Mouse (Mus musculus): ENCODE measurements at regions not wholly inside any gene's neighbourhood (a gene's known extent, or its start where the extent isn't known, plus 50 kb on each side); places are given as distances from the start of the nearest gene placed in this dataset.

DNA sequence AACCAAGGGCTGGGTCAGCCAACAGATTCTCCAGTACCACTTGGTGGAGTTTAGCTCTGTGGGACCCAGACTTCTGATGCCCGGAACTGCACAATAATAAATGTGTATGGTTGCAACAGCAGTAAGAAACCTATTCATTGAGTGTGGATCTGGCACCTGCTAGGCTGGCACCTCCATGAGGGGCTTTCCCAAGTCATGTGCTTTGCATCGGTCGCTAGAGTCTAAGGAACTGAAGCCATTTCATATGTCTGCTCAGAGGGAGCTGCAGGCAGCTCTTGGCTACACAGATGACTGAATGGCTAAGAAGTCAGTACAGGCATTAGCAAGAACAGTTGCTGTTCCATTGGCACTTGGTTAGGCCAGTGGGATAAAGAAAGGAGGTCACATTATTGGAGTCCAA is 65.6 kb upstream of the Bcl6 start:
- DNase-seq (ENCODE audit: low read depth) = no peak

DNA sequence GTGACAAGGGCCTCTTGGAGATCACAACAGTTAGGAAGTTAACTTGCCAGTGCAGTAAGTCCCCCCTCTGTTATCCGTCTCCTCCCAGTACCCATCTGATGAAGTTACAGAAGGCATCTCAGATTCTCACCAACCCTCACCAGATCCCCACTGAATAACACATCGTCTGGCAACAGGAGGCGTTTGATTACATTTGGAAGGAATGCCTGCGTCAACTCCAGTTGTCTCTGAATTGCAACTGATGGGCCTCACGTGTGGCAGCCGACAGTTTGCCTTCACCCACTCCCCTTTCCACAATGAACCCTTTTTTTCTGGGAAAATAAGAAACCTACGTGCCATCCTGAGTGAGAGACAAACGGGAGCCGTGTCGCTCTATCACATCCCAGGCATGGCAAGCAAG is 64.8 kb upstream of the Bcl6 start:
- no peak for DNase-seq (ENCODE audit: low read depth)

DNA sequence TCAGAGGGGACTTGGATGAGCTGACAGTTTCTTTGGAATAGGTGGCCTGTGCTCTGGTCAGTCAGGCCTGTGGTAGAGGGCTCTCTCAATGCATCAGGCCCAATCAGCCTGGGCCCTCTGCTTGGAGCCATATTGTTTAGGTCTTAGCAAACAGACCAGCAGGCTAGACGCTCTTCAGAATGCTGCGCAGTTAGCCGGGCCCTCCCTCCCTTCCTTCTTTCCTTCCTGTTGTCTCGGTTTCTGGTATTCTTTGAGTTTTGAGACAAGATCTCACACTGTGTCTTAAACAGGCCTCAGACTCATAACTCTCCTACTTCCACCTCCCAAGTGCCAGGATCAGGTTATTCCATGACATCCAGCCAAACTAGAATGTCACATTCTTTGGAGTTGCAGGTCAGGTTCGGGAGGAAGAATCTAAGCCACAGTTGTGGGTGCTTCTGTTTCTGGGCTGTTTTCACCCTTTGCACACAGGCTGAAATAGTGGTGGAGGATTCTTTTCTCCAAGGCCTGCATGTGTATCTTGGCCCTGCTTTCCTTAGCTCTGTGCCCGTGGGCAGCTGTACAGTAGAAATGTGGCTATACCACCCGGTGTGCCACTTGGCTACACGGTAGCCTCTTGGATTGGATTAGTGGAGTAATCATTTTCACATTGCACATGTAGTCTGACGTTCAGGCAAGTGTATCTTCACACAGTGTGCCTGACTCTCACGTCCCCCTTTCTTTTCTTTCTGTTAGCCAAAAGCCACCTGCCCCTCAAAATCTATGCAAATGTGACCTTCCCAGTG is 62.4 kb upstream of the Bcl6 start:
- DNase-seq (ENCODE audit: low read depth) = peak; percentile 98

DNA sequence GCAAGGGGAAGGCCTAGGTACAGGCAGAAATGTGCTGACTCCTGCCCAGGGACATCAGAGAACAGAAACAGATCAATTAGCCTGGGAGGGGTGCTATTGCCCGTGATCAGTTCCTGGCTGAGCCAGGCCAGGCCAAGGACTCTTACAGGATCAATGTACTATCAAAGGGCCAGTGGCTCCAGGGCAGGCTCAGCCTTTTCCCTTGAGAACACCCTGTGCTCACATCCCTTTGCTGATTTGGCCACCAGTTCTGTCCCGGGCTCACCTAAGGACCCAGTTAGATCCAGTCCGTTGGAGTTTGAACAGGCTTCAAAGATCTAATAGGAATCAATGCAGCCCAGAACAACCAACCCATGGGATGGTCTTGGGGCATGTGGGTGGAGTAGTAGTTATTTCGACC is 55.1 kb upstream of the Bcl6 start:
- no peak for DNase-seq (ENCODE audit: low read depth)

DNA sequence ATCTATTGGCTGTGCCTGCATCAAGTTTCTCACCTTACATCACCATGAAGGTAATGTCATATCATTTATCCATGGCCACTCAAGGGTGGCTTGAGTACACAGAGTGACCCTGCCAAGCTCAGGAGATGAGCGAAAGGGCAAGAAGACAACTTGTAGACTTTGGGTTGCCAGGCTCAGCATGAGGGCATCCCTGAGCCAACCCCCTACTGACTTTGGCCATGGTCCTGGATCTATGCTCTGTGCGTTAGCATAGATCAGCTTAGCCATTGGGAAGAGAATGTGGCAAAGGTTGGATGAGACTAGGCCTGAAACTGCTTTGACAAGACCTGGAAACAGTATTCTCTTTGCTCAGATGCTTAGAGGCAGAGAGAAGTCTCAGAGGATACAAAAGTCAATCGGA is 54.3 kb upstream of the Bcl6 start:
- DNase-seq (ENCODE audit: low read depth) = no peak

DNA sequence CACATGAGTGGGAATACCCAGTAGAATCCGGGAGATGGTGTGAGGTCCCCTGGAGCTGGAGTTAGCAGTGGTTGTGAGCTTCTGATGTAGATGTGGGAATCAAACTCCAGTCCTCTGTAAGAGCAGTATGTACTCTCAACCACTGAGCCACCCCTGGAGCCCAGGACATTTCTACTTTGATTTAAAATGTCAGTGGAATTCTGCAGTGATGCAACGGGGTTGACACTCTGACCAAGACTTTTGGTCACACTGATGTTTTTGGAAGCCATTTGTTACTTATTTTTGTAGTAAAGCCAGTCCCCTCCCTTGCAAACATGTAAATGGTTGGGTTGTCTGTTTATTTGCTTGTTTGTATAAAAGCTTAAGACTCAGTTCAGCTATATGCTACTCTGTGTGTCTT is 53.6 kb upstream of the Bcl6 start:
- DNase-seq (ENCODE audit: low read depth) = no peak

DNA sequence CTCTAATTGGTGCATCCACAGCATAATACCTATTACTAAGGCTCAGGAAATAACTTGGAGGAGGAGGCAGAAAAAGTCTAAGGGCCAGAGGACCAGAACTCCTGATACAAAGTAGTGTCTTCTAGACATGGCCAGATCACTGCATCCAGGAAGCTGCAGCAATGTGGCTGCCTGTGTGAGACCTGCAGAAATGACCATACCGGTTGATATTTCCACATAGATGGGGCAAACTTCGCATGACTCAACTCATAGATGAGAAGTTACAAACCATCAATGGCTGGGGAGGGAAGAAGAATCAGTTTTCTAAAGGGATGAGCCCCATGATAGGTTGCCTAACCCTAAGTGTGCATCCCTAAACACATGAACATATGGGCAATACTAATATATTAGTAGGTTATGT is 52.8 kb upstream of the Bcl6 start:
- no peak for DNase-seq (ENCODE audit: low read depth)

DNA sequence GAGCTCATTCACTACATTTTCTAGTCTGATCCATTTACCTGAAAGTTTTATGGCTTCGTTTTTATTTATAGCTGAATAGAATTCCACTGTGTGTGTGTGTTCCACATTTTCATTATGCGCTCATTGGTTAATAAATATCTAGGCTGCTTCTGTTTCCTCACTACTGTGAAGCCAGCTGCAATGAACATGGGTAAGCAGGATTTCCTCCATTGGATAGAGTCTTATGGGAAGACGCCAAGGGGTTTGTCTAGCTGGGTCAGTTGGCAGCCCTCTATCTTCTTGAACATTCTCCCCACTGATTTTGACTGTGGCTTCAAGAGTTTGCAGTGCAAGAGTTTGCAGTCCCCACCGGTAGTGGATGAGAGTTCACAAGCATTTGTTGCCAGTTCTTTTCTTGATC is 51.1 kb upstream of the Bcl6 start:
- DNase-seq (ENCODE audit: low read depth) = no peak
